Mouse (Mus musculus): ENCODE results near the gene Ube2b. TPM values are rescaled to one million over a fixed set of nuclear protein-coding genes. Genes with fewer than 3 reads are reported as not detected.

Ube2b gene
- polyA plus RNA-seq, 1 experiment from 2014 or later, result 152 TPM

- no peak for ATAC-seq (ENCODE audit: insufficient number of reproducible peaks, insufficient read depth, low FRiP score, low read depth)
- Histone ChIP-seq H3K36me3 (ENCODE audit: control insufficient read depth, insufficient read depth, low read length) (no peaks in the 10 kb centered on the region), H3K4me3 (ENCODE audit: low read depth, low read length) (no peak overlapping the region), H3K27ac (ENCODE audit: low read length) (no peak overlapping the region), H3K27me3 (ENCODE audit: control insufficient read depth, insufficient read depth, low read length) (no peaks in the 10 kb centered on the region), H3K4me1 (ENCODE audit: control insufficient read depth, insufficient read depth, low read length) (no peaks in the 10 kb centered on the region), H3K4me2 (replicated peaks; ENCODE audit: low read depth, low read length) (no peak overlapping the region), H3K9ac (replicated peaks; ENCODE audit: low read depth, low read length) (no peak overlapping the region), H3K9me3 (ENCODE audit: control insufficient read depth, low read depth, low read length) (no peaks in the 10 kb centered on the region)
- 73% methylated on average over 9 of the region's 9 CpGs for WGBS
Observed at GRCm38 (mm10) chr11:52018217-52018616, 17.7 kb upstream of the Ube2b start.

- H3K36me3 ChIP-seq (ENCODE audit: control insufficient read depth, insufficient read depth, low read length), result no peaks in the 10 kb centered on the region
- H3K9me3 ChIP-seq (ENCODE audit: control insufficient read depth, low read depth, low read length), result no peaks in the 10 kb centered on the region
- H3K9ac ChIP-seq (replicated peaks; ENCODE audit: low read depth, low read length), result no peak overlapping the region
- H3K4me1 ChIP-seq (ENCODE audit: control insufficient read depth, insufficient read depth, low read length), result no peaks in the 10 kb centered on the region
- no peak overlapping the region for H3K4me2 ChIP-seq (replicated peaks; ENCODE audit: low read depth, low read length)
- no peak for ATAC-seq (ENCODE audit: insufficient number of reproducible peaks, insufficient read depth, low FRiP score, low read depth)
- no peak overlapping the region for H3K4me3 ChIP-seq (ENCODE audit: low read depth, low read length)
- 79% methylated on average over 5 of the region's 5 CpGs for WGBS
- H3K27me3 ChIP-seq (ENCODE audit: control insufficient read depth, insufficient read depth, low read length), result no peaks in the 10 kb centered on the region
- no peak overlapping the region for H3K27ac ChIP-seq (ENCODE audit: low read length)
Observed at GRCm38 (mm10) chr11:52011541-52011940, 11.0 kb upstream of the Ube2b start.

- H3K27me3 ChIP-seq (ENCODE audit: control insufficient read depth, insufficient read depth, low read length), result no peaks in the 10 kb centered on the region
Observed at GRCm38 (mm10) chr11:52011011-52011410, 10.4 kb upstream of the Ube2b start.

GRCm38 (mm10) chr11:52005586-52005985 lies 5.0 kb upstream of the Ube2b start:
- Histone ChIP-seq H3K4me2 (replicated peaks; ENCODE audit: low read depth, low read length) (peak overlapping the region; percentile 20; the same call in 1 of the 2 replicates), H3K9ac (replicated peaks; ENCODE audit: low read depth, low read length) (no peak overlapping the region), H3K36me3 (ENCODE audit: control insufficient read depth, insufficient read depth, low read length) (no peaks in the 10 kb centered on the region), H3K27ac (ENCODE audit: low read length) (peak overlapping the region; percentile 36; the same call in 1 of the 2 replicates), H3K9me3 (ENCODE audit: control insufficient read depth, low read depth, low read length) (no peaks in the 10 kb centered on the region), H3K27me3 (ENCODE audit: control insufficient read depth, insufficient read depth, low read length) (no peaks in the 10 kb centered on the region), H3K4me1 (ENCODE audit: control insufficient read depth, insufficient read depth, low read length) (peaks cover 16% of the 10 kb centered on the region), H3K4me3 (ENCODE audit: low read depth, low read length) (no peak overlapping the region)
- ATAC-seq (ENCODE audit: insufficient number of reproducible peaks, insufficient read depth, low FRiP score, low read depth), result no peak
- 47% methylated on average over 2 of the region's 2 CpGs for WGBS

More at GRCm38 (mm10) chr11:52011011-52011410, 10.4 kb upstream of the Ube2b start:
- 90% methylated on average over 11 of the region's 11 CpGs for WGBS
- Histone ChIP-seq H3K27ac (ENCODE audit: low read length) (no peak overlapping the region), H3K9me3 (ENCODE audit: control insufficient read depth, low read depth, low read length) (no peaks in the 10 kb centered on the region), H3K36me3 (ENCODE audit: control insufficient read depth, insufficient read depth, low read length) (no peaks in the 10 kb centered on the region), H3K4me1 (ENCODE audit: control insufficient read depth, insufficient read depth, low read length) (peaks cover 1% of the 10 kb centered on the region; the same call in 1 of the 2 replicates), H3K9ac (replicated peaks; ENCODE audit: low read depth, low read length) (no peak overlapping the region), H3K4me3 (ENCODE audit: low read depth, low read length) (no peak overlapping the region), H3K4me2 (replicated peaks; ENCODE audit: low read depth, low read length) (no peak overlapping the region)
- no peak for ATAC-seq (ENCODE audit: insufficient number of reproducible peaks, insufficient read depth, low FRiP score, low read depth)

- Histone ChIP-seq H3K4me1 (ENCODE audit: control insufficient read depth, insufficient read depth, low read length) (peaks cover 19% of the 10 kb centered on the region), H3K9me3 (ENCODE audit: control insufficient read depth, low read depth, low read length) (no peaks in the 10 kb centered on the region), H3K4me3 (ENCODE audit: low read depth, low read length) (peak within 1 kb of the TSS; percentile 79), H3K4me2 (replicated peaks; ENCODE audit: low read depth, low read length) (peak within 1 kb of the TSS; percentile 70), H3K9ac (replicated peaks; ENCODE audit: low read depth, low read length) (peak within 1 kb of the TSS; percentile 73), H3K27ac (ENCODE audit: low read length) (peak within 1 kb of the TSS; percentile 94), H3K36me3 (ENCODE audit: control insufficient read depth, insufficient read depth, low read length) (no peaks in the 10 kb centered on the region), H3K27me3 (ENCODE audit: control insufficient read depth, insufficient read depth, low read length) (no peaks in the 10 kb centered on the region)
- under 1% methylated on average over 51 of the region's 51 CpGs for WGBS
- peak; percentile 92 for ATAC-seq (ENCODE audit: insufficient number of reproducible peaks, insufficient read depth, low FRiP score, low read depth)
Observed at GRCm38 (mm10) chr11:52003772-52004528, 3.4 kb upstream of the Ube2b start, which contains the start of gene Cdkl3. TSS of gene Cdkl3 (plus strand) at chr11:52004221.

GRCm38 (mm10) chr11:52003505-52003771 lies 2.9 kb upstream of the Ube2b start:
- peak overlapping the region; percentile 70 for H3K4me2 ChIP-seq (replicated peaks; ENCODE audit: low read depth, low read length)
- 21% methylated on average over 4 of the region's 4 CpGs for WGBS
- no peaks in the 10 kb centered on the region for H3K27me3 ChIP-seq (ENCODE audit: control insufficient read depth, insufficient read depth, low read length)
- ATAC-seq (ENCODE audit: insufficient number of reproducible peaks, insufficient read depth, low FRiP score, low read depth), result no peak
- H3K4me3 ChIP-seq (ENCODE audit: low read depth, low read length), result peak overlapping the region; percentile 79
- H3K4me1 ChIP-seq (ENCODE audit: control insufficient read depth, insufficient read depth, low read length), result peaks cover 21% of the 10 kb centered on the region
- peak overlapping the region; percentile 94 for H3K27ac ChIP-seq (ENCODE audit: low read length)
- H3K9ac ChIP-seq (replicated peaks; ENCODE audit: low read depth, low read length), result peak overlapping the region; percentile 73
- H3K36me3 ChIP-seq (ENCODE audit: control insufficient read depth, insufficient read depth, low read length), result no peaks in the 10 kb centered on the region
- no peaks in the 10 kb centered on the region for H3K9me3 ChIP-seq (ENCODE audit: control insufficient read depth, low read depth, low read length)

- Histone ChIP-seq H3K4me3 (ENCODE audit: low read depth, low read length) (peak overlapping the region; percentile 79), H3K27ac (ENCODE audit: low read length) (peak overlapping the region; percentile 94), H3K9ac (replicated peaks; ENCODE audit: low read depth, low read length) (0 out of 2 replicates have a peak overlapping the region, but pooled peaks have one; percentile 73), H3K36me3 (ENCODE audit: control insufficient read depth, insufficient read depth, low read length) (no peaks in the 10 kb centered on the region), H3K4me2 (replicated peaks; ENCODE audit: low read depth, low read length) (peak overlapping the region; percentile 70), H3K9me3 (ENCODE audit: control insufficient read depth, low read depth, low read length) (no peaks in the 10 kb centered on the region), H3K27me3 (ENCODE audit: control insufficient read depth, insufficient read depth, low read length) (no peaks in the 10 kb centered on the region), H3K4me1 (ENCODE audit: control insufficient read depth, insufficient read depth, low read length) (peaks cover 21% of the 10 kb centered on the region)
- WGBS, result 76% methylated on average over 13 of the region's 13 CpGs
- no peak for ATAC-seq (ENCODE audit: insufficient number of reproducible peaks, insufficient read depth, low FRiP score, low read depth)
Observed at GRCm38 (mm10) chr11:52002842-52003504, 2.4 kb upstream of the Ube2b start.

GRCm38 (mm10) chr11:52001861-52002260 lies 1.3 kb upstream of the Ube2b start:
- no peak for ATAC-seq (ENCODE audit: insufficient number of reproducible peaks, insufficient read depth, low FRiP score, low read depth)
- Histone ChIP-seq H3K4me3 (ENCODE audit: low read depth, low read length) (no peak overlapping the region), H3K4me2 (replicated peaks; ENCODE audit: low read depth, low read length) (no peak overlapping the region), H3K9me3 (ENCODE audit: control insufficient read depth, low read depth, low read length) (no peaks in the 10 kb centered on the region), H3K27ac (ENCODE audit: low read length) (no peak overlapping the region), H3K9ac (replicated peaks; ENCODE audit: low read depth, low read length) (no peak overlapping the region), H3K36me3 (ENCODE audit: control insufficient read depth, insufficient read depth, low read length) (peaks cover 9% of the 10 kb centered on the region), H3K4me1 (ENCODE audit: control insufficient read depth, insufficient read depth, low read length) (peaks cover 21% of the 10 kb centered on the region), H3K27me3 (ENCODE audit: control insufficient read depth, insufficient read depth, low read length) (no peaks in the 10 kb centered on the region)
- WGBS, result 87% methylated on average over 8 of the region's 8 CpGs
